Mouse (Mus musculus): Measurements from ENCODE around the gene Bad.

- no peak for TF ChIP-seq CTCF (IDR thresholded peaks at IDR 0.05; ENCODE audit: low read depth, low read length)
- TF ChIP-seq POLR2A (IDR thresholded peaks at IDR 0.05; ENCODE audit: borderline replicate concordance, low read depth, low read length), result no peak
Measured at GRCm38 (mm10) chr19:6983621-6984020, 42.0 kb downstream of the Bad start.

Data from bone marrow macrophage, adult 2 months (primary cell).